Mouse (Mus musculus) spleen, adult 2 months (tissue): ENCODE measurements around the gene Ccr10.

ENCODE experiments used
- CTCF ChIP-seq: fragments of 200-500 bp; IDR thresholded peaks from 2 replicates; pipeline ENCODE4 v1.5.1; 2011; ENCODE audit warnings: mild to moderate bottlenecking, inconsistent platforms; ENCODE audit not compliant: insufficient read depth, insufficient read length, insufficient replicate concordance; ENCODE audit errors: extremely low read depth
- POLR2A ChIP-seq: fragments of 200-500 bp; IDR thresholded peaks from 2 replicates; pipeline ENCODE4 v1.6.1; 2011; ENCODE audit warnings: low read depth, low read length, inconsistent platforms

DNA sequence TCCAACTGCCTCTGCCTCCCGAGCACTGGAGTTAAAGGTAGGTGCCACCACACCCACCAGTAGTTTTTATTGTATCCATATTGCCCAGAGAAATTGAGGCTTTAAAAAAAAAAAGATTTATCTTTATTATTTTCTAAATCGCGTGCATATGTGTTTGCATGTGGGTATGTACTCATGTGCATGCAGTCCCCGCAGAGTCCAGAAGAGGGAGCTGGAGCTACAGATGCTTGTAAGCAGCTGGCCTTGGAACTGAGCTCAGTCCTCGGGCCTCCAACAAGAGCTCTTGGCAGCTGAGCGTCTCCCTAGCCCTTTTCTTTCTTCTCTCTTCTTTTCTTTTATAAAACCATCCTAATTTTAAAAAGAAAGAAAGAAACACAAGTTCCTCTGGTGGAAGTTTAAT, 43.5 kb downstream of the Ccr10 start:
- TF ChIP-seq CTCF (no peak), POLR2A (no peak)
